Mouse (Mus musculus): ENCODE measurements around the gene Dcst2. TPM values are rescaled to one million over a fixed set of nuclear protein-coding genes. Genes with fewer than 3 reads are reported as not detected.
A peak's percentile ranks its signal among the peaks of the same experiment; 100 is the strongest.

Dcst2 gene
- total RNA-seq, 4 experiments from 2014 or later: 0.43 to 0.78 (median 0.46) TPM

DNA sequence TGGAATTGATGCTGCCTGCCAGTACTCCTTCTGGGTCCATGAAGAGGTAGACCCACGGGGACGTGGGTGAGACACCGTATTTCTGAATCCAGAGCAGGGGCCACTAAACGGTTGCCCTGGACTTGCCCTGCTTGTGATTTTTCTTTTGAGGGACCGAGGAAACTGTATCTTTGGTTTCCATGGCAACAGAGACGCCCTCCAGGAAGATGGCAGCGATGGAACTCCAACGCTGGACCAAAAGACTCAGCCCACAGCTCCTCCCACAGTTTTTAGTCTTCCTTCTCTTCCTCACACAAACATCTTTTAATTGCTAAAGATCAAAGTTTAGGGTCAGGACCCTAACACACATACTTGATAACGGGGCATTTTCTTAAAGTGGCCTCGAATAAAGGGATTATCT is 29.8 kb upstream of the Dcst2 start:
- DNase-seq: no peak

DNA sequence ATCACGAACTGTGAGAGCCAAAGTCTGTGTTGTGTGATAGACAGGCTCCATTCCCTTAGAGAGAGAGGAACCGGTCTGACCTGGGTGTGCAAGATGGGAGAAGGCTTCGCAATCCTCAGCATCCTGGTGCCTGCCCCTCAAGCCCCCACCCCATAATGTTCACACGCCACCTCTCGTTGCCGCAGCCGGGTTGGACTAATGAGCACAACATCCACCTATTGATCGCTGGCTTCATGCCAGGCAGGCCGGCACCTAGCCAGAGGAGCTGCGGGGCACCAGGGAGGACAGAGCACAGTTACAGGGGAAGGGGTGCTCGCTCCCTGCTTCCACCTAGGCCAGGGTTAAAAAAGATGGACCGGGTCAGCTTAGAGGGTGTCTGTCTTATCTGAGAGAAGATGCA is 29.3 kb upstream of the Dcst2 start:
- no peak for DNase-seq

DNA sequence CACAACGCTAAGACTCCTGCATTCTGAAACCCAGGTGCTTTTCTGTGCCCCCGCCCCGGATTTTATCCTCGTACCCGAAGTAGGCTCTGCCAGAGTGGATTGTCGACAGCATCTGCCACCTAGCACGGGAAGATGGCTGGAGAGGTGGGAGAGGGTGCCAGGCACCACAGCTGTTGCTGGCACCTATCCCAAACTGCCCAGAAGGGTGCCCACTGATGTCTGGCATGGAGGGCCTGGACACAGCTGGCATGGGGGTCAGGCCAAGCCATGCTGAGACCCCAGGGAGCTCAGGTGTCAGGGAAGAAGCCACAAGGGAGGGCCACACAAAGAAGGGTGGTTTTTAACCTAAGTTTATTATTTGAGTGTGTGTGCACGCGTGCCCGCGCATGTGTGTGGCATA is 28.7 kb upstream of the Dcst2 start:
- no peak for DNase-seq

DNA sequence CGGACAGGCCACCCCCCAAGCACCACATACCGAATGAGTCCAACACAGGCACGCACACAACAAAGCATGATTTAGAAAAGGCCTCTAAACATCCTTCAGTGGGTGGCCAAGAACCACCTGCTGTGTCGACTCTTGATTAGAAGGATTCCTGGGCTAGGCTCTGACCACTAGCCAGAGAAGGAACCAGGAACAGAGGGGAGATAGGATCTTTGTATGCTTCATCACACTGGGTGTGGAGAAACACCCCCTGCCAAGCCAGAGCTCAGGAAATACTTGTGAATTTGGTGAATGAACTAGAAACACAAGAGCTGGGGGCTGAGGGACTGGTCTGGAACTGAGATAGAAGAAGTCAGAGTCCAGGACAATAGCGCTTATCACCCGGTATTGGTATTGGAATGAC is 25.2 kb upstream of the Dcst2 start:
- no peak for DNase-seq

DNA sequence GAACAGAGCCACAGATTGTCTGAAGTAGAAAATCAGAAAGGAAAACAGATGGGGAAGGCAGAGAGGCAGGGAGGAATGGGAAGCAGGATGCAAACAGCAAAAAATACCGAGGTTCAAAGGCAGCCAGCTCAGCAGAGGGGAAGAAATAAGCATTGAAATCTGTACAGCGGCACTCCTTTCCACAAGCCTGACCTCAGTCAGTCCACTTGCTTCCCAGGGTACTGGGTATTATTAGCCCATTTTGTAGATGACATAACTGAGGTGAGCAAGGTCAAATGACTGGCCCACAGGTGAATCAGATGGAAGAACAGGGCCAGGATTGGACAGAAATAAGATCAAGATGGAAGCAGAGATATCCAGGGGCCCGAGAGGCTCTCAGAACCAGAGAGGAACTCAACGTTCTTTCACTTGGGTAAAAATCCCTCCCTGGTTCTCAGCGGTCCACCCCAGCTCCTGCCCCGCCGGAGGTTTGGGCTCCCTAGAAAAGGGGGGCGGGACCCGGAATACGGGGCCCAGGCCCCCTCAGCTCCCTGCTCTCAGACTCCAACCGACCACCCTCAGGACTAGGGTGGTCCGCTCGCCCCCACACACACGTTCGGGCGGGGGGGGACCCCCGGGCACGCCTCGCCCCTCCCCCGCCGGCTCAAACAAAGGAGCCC is 24.6 kb upstream of the Dcst2 start:
- DNase-seq: no peak

DNA sequence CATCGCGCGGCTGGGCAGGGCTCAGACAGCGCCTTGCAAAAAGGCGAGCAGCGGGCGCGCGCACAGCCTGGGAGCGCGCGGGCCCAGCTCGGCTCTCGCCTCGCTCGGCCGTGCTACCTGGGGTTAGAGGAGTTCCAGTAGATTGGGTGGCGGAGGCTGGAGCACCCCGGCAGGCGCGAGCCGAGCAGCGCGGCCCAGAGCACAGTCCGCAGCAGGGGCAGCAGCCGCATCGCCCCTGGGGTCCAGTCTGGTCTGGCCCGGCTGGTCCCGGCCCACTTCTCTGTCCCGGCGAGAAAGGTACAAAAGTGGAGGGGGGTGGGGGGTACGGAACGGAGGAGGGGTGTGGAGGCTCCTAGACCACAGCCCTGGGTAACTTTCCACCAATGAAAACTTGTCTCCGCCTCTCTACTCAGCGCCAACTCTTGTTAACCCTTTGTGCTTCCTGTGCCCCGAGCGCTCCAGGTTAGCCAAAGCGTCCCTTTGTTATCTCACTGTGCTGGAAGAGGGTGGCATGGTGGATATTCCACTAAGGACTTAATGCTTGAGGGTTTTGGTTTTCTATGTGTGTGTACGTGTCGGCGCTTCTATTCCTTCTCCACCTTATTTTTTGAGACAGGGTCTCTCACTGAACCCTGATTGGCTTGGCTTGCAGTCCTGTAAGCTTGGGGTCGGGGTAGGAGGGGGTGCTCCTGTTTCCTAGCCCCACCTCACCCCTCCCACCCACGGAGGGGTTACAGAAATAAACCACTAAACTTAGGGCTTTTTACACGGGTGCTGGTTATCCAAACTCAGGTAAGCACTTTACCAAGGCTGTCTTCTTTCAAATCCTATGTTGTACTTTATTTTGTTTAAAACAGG is 23.8 kb upstream of the Dcst2 start, which contains the start of gene Efna4:
Efna4 (minus strand) TSS at position 308 of the 858 bp plus-strand sequence.
- DNase-seq: no peak

DNA sequence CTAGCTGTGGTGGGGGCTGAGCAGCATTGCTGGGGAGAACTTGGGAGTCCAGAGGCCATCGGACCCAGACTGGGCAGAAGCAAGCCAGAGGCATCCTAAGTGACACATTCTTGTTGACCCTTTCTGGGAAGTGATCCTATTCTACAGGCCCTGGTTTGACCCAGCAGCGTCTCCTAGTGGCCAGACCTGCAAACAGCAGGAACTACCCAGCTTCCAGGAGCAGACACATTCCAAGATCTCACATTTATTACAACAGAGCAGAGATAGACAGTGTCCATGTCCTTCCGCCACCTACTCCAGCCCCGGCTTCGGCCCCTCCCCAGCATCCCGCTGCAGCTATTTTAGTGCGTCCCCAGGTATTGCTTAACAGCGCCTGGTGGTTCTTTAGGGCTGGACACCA is 22.4 kb upstream of the Dcst2 start:
- DNase-seq: peak; percentile 49

DNA sequence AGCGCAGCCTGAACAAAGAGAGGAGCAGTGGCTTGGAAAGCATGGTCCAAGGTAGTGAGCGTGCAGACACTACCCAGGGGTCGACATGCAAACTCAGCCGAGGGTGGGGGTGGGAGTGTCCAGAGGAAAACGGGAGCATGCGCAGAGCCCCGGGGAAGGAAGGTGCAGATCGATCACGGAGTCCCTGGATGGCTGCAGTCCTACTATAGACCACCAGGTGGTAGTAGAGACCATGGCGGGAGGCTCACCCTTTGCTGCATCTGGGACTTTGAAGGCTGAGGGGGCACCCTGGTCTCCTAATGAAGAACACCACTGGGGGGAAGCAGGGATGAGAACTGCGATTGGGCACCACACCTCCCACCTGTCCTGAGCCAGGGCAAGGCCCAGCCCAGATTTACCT is 21.3 kb upstream of the Dcst2 start:
- peak; percentile 47 for DNase-seq

DNA sequence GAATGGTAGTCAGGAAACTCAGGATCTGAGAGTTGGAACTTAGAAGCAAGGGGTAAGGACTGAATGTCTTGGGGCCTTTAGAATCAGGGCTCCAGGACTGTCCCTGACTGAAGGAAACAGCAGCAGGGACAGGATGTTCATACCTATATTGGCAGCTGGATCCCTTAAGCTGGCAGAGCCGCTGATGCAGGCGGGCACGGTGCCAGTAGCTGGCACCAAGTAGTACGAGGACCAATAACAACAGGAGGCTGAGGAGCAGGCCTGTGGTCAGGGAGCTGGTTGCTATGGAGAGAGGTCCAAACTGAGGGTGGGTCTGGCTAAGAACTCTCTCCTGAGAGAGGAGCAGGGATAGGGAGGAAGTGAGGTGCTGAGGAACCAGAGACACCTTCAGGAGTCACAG is 20.0 kb upstream of the Dcst2 start:
- no peak for DNase-seq

DNA sequence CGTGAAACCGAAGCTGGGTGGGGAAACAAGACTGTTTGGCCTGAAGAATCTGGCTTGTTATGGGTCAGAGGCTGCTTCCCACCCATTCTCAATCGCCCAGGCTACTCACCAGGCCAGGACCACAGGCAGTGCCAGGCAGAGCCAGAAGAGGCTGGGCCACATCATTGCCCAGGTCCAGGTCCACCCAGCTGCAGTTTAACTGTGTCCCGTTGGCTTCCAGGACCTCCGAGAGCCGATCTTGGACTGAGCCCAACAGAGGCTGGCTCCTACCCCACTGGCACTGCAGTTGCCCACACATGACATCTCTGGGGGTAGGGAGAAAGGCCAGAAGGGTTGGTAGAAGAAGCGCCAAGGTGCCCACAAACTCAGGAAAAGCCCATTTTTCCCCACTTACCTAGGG is 18.5 kb upstream of the Dcst2 start:
- DNase-seq: no peak

DNA sequence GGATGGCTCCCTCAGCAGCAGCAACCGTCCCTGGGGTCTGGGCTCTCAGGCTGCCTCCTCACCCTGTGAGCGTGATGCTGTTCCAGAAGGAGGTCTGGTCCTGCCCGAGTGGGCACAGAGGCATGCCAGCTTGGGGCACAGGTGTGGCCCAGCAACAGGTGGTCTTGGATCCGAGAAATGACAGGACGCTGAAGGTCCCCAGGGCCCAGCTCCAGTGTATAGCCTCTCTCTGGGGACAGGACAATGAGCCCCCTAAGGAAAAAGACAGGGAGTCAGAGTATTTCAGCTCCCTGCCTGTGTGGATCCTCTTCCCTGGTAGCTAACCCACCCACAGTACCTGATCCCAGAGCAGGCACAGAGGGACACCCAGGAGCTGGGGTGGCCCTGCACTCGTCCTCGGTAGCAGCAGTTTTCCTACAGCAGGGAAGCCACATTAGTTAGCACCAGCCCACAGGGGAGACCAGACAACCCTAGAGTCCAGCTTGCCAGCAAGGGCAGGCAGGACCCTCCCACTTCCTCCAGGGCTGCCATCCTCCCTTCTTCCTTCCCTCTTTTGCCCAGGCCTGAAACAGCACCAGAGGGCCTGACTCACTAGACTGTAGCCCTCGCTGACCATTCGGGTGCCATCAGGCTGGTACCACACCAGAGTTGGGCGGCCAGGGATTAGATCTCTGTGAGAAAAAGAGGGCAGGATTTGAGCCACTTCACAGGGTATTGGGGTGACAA is 14.8 kb upstream of the Dcst2 start:
- DNase-seq: no peak

DNA sequence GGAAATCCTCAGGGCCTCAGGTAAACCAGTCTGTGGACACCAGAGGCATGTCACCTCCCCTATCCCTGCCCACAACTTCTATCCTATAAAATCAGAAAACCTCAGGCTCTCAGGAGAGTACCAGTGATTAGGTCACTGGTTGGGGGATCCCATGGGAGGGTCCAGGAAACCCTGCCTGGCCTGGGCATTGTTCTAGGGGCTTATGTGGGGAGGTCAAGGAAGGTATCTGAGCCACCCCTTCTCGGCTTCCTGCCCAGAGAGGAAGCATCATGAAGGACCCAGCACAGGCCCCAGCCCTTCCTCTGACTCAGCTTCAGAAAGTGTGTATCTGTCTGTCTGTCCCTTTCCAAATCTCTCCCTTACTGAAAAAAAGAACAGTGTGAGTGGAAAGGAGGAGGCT is 13.9 kb upstream of the Dcst2 start:
- no peak for DNase-seq

DNA sequence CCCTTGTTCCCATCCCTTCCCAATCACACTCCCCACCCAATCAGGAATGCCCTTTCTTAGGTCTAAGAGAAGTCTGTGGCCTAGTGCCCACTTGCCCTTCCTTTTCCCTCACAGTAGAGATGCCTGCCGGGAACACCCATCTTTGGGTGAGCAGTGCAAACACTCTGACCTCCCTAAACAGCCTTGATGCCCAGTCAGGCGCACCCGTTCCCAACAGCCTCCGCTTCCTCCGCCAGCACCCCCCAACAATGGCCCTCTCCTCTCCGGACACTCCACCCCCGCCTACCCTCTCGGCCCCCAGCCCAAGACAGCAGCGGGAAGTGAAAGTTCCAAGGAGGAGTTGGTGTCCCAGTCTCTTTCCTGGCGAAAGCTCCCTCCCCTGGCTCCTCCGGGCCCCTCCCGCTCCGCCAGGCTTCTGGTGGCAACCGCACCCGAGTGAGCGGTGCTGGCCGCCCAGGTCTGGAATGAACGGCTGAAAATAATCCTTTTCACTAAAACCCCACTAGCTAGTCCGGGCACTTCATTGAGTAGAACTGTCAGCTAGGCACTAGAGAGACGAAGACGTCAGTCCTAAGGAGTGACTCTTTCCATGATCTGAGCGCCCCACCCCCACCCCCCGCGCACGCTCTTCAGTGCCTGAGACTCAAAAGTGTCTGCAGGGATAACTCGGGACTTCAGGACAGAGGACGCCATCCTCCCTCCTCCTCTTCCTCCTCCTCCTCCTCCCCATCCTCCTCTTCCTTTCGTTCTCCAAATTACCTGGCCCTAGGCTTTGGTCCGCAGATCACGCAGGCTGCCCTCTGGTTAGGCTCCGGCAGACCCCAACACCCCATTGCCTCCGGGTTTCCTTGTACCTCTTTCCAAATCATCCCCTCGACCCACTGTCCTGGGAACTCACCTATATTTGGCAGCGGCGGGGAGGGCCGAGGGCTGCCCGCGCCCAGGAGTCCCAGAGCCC is 12.6 kb upstream of the Dcst2 start:
- DNase-seq: peak; percentile 45

DNA sequence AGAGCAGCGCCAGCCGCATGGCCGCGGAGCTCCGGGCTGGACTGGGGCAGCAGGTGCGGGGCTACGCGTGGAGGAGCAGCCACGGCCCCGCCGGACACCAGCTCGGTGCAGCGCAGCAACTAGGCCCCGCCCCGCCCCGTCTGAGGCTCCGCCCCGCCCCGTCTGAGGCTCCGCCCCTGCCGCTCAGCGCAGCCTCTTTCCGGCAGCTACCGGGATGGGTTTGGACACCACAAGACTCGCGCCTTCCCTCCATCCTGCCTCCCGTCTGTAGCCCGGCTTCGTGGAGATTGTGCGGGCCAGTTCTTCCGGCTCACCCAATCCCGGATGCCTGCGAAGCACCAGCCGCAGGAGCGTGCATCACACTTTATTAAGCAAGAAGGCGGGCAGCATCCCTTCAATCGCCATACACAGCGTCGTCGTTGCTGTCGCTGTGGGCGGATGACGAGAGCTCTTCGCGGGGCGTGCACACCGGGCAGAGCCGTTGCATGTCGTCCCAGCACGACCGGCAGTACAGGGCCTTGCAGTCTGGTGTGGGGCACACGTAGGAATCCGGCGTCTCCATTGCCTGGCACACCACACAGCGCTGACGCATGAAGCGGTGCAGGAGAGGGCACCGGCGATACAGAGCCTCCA is 11.8 kb upstream of the Dcst2 start, which contains the start of gene Adam15:
Adam15 (minus strand) TSS at position 128 of the 633 bp plus-strand sequence.
- DNase-seq: peak; percentile 83

DNA sequence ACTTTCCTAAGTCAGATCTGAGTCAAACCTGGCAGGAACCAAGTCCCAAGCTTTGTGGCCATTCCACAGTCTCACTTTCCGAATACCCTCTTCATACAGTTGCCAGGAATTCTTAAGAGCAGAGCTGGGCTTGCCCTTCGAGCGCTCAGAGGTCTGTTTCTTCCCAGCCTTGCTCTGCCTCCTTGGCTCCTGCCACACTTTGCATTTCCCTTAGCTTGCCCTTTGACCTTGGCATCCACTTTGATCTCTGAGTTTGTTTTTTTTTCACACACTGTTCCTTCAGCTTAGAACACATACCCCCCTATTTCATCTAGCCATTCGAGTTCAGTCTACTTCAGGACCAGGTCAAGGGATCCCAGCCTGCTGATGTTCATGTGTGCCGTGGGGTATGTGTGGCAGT is 10.5 kb upstream of the Dcst2 start:
- DNase-seq: no peak

DNA sequence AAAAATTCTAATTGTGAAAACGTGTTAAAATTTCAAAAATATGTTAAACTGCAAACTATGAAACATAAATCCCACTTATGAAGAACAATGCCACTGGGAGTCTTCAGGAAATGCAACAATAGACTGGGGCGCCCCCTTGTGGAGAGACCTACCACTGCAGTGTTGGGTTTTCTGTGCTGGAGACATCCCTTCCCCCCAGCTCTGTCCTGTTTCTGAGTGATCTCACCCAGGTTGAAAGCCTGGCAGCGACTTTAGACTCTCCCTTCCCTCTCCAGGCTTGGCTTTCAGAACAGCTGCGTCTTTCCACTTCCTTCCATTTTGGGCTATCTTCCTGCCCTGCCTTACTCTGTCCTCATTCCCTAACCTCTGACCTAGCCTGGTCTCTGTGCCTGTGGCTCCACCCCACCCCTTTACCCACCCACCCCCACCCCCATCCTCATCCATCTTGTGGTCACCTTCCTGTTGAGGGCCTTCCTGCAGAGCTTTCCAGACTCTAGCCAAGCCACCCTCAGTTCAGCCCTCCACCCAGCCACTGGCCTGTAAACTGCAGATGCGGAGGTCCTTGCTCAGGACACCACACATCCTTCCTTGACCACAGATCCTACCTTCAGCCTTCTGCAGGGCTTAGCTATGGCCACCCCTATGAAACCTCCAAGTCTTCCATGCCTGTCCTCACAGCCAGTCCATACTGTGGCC is 6.8 kb upstream of the Dcst2 start:
- DNase-seq: peak; percentile 82

DNA sequence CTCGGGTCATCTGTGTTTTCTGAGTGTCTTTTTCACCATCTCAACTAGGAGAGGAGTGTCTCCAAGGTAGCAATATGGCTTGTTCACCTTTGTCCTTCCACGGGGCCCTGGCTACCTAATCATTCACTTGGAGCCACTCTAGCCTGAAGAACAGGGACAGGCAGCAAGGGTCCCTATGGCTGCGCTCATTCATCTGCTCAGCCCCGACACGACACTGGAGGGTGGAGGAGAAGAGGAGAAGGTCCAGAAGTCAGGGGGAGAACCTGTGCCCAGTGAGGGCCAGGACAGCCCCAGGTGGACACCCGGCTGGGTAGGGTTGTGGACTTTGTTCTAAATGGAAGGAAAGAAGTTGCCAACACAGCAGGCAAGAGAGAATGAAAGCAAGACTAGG is 6.3 kb upstream of the Dcst2 start:
- DNase-seq: no peak

DNA sequence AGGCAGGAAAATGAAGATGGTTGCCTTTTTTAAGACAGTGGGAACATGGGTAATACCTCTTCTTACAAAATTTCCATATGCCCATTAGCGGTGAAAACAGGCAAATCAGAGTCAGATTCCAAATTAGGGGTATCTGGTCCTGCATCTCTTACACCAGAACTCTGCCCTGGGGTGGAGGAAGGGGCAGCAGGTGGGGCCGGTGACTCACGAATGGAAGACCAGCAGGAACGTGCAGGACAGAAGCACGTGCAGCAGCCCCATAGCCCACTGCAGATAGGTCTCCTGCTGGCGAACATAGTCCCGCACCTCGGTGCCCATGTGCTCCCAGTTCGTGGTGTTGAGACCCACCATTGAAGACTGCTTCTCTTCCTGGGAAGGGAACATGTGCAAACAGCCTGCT is 5.7 kb upstream of the Dcst2 start:
- no peak for DNase-seq

DNA sequence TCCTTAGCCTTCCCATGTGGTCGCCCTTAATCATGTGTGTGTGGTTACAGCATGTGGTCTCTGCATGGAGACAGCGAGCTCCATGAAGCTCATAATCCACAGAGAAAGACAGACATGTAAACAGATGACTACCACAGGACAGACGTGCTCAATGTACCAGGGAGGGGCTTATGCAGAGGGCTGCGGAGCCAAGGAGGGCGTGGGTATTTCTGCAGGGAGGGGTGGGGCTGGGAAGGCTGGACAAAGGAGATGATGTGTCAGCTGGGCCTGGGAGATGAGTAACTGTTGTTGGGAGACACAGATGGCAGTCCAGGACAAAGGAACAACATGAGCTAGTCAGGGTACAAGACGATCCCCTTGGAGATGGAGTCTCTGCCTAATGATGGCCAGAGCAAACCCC is 2.1 kb upstream of the Dcst2 start:
- no peak for DNase-seq

DNA sequence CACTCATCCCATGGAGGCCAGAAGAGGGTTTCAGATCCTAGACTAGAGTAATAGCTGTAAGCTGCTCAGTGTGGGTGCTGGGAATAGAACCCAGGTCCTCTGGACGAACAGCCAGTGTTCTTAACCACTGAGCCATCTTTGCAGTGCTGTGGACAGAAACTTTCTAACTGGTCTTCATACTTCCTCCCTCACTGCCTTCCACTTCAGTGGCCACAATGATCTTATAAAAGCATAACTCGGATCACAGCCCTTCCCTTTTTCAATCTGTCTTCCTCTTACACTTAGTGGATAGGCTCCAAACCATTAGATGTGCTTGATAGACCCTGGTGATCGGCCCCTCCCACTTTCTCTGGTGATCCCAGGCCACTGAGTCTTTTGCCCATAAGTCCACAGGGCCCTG is 1.5 kb upstream of the Dcst2 start:
- no peak for DNase-seq

DNA sequence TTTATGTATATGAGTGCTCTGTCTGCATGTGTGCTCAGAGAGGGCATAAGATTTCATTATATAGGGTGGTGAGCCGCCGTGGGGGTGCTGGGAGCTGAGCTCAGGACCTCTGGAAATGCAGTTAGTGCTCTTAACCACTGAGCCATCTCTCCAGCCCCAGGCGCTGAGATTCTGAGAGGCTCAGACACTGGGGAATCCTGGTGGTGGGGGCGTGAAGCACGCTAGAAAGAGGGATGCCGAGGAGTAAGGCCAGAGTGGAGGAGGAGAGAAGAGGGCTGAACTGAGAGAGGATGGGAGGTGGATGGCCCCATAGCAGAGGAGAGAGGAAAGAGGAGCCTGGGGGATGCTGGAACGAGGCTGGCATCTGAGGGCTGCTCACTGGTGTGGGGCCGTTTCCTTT is 2.9 kb downstream of the Dcst2 start:
- no peak for DNase-seq
